Mouse (Mus musculus): Measurements from ENCODE around the gene Fry. TPM values are rescaled to one million over a fixed set of nuclear protein-coding genes. Genes with fewer than 3 reads are reported as not detected.

Gene Fry
- total and polyA plus RNA-seq, 3 experiments = 1.9 to 2.3 TPM; not detected in 1

DNA sequence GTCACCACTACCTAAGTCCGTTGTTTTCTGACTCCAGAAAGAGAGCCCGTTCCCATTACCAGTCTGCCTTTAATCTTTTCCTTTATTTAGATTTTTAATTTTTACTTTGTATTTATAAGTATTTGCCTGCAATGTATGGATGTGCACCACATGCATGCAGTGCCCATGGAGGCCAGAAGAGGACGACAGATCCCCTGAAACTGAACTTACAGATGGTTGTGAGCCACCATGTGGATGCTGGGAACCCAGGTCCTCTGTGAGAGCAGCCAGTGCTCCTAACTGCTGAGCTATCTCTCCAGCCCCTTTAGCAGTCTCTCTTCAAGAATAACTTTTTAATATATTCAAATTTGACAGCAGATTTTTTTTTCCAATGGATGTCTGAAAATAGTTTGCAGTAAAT lies 223.7 kb downstream of the Fry start:
- Histone ChIP-seq H3K9ac (ENCODE audit: control insufficient read depth, low read depth, low read length, poor library complexity, severe bottlenecking) (no peak overlapping the region), H3K4me3 (ENCODE audit: control insufficient read depth in 1 of 2, insufficient read depth in 1 of 2, low read depth in 2 of 2, low read length in 2 of 2) (no peak overlapping the region), H3K9me3 (replicated peaks; ENCODE audit: insufficient read depth, low read length) (no peaks in the 10 kb centered on the region), H3K27me3 (ENCODE audit: control insufficient read depth in 1 of 2, insufficient read depth in 2 of 2, low read length in 2 of 2) (no peaks in the 10 kb centered on the region), H3K4me1 (ENCODE audit: control insufficient read depth in 1 of 2, insufficient read depth in 2 of 2, low read length in 2 of 2) (no peaks in the 10 kb centered on the region), H3K79me2 (ENCODE audit: control insufficient read depth, insufficient read depth, low read length, poor library complexity) (no peaks in the 10 kb centered on the region), H3K36me3 (ENCODE audit: control insufficient read depth in 1 of 2, insufficient read depth in 2 of 2, low read length in 2 of 2) (no peaks in the 10 kb centered on the region), H3K27ac (ENCODE audit: control insufficient read depth, low read depth, low read length) (no peak overlapping the region)
- peak; percentile 8 for DNase-seq (ENCODE audit: low read depth, low spot score)
- TF ChIP-seq EP300 (IDR thresholded peaks at IDR 0.05; ENCODE audit: low read depth in 1 of 2, low read length in 2 of 2) (no peak), JUND (IDR thresholded peaks at IDR 0.05; ENCODE audit: low read depth, low read length) (no peak), KAT2A (conservative IDR thresholded peaks at IDR 0.05; ENCODE audit: low read depth, low read length) (no peak), POLR2A (IDR thresholded peaks at IDR 0.05; ENCODE audit: control insufficient read depth in 1 of 2, insufficient read depth in 1 of 2, low read depth in 1 of 2, low read length in 2 of 2, poor library complexity in 1 of 2) (no peak), GABPA (IDR thresholded peaks at IDR 0.05; ENCODE audit: low read depth, low read length) (no peak), CTCF (IDR thresholded peaks at IDR 0.05 in 2 of 3, conservative IDR thresholded peaks at IDR 0.05 in 1 of 3; ENCODE audit: control insufficient read depth in 1 of 3, insufficient read depth in 1 of 3, low read depth in 2 of 3, low read length in 3 of 3, poor library complexity in 1 of 3, severe bottlenecking in 1 of 3) (peak in 2 of 3 experiments; percentile 13 to 24; a peak in 2 of 6 replicates), SMC3 (IDR thresholded peaks at IDR 0.05; ENCODE audit: low read depth, low read length) (no peak)

- H3K9me3 ChIP-seq (replicated peaks; ENCODE audit: insufficient read depth, low read length) = no peaks in the 10 kb centered on the region
- H3K27me3 ChIP-seq (ENCODE audit: control insufficient read depth in 1 of 2, insufficient read depth in 2 of 2, low read length in 2 of 2) = no peaks in the 10 kb centered on the region
- H3K9ac ChIP-seq (ENCODE audit: control insufficient read depth, low read depth, low read length, poor library complexity, severe bottlenecking) = no peak overlapping the region
- H3K4me3 ChIP-seq (ENCODE audit: control insufficient read depth in 1 of 2, insufficient read depth in 1 of 2, low read depth in 2 of 2, low read length in 2 of 2) = no peak overlapping the region
- no peaks in the 10 kb centered on the region for H3K36me3 ChIP-seq (ENCODE audit: control insufficient read depth in 1 of 2, insufficient read depth in 2 of 2, low read length in 2 of 2)
- no peaks in the 10 kb centered on the region for H3K79me2 ChIP-seq (ENCODE audit: control insufficient read depth, insufficient read depth, low read length, poor library complexity)
- no peaks in the 10 kb centered on the region for H3K4me1 ChIP-seq (ENCODE audit: control insufficient read depth in 1 of 2, insufficient read depth in 2 of 2, low read length in 2 of 2)
- no peak for TF ChIP-seq ETS1 (IDR thresholded peaks at IDR 0.05; ENCODE audit: low read depth, low read length)
- no peak for TF ChIP-seq MYB (IDR thresholded peaks at IDR 0.05; ENCODE audit: low read depth, low read length)
- TF ChIP-seq RCOR1 (IDR thresholded peaks at IDR 0.05; ENCODE audit: low read depth, low read length) = no peak
- TF ChIP-seq ZC3H11A (IDR thresholded peaks at IDR 0.05; ENCODE audit: low read depth, low read length) = no peak
- no peak for TF ChIP-seq SMC3 (IDR thresholded peaks at IDR 0.05; ENCODE audit: low read depth, low read length)
- no peak for TF ChIP-seq ZNF384 (IDR thresholded peaks at IDR 0.05; ENCODE audit: low read depth, low read length)
- no peak for TF ChIP-seq SIN3A (IDR thresholded peaks at IDR 0.05; ENCODE audit: low read length)
- TF ChIP-seq JUND (IDR thresholded peaks at IDR 0.05; ENCODE audit: low read depth, low read length) = no peak
- DNase-seq (ENCODE audit: low read depth, low spot score) = no peak
- H3K27ac ChIP-seq (ENCODE audit: control insufficient read depth, low read depth, low read length) = no peak overlapping the region
These were observed 227.5 kb downstream of the Fry start for GRCm38 (mm10) chr5:150345946-150346345.

- H3K4me3 ChIP-seq (ENCODE audit: control insufficient read depth in 1 of 2, insufficient read depth in 1 of 2, low read depth in 2 of 2, low read length in 2 of 2) = no peak overlapping the region
- H3K79me2 ChIP-seq (ENCODE audit: control insufficient read depth, insufficient read depth, low read length, poor library complexity) = no peaks in the 10 kb centered on the region
- DNase-seq (ENCODE audit: low read depth, low spot score) = no peak
- no peak overlapping the region for H3K9ac ChIP-seq (ENCODE audit: control insufficient read depth, low read depth, low read length, poor library complexity, severe bottlenecking)
- H3K27ac ChIP-seq (ENCODE audit: control insufficient read depth, low read depth, low read length) = no peak overlapping the region
- TF ChIP-seq GATA1 (IDR thresholded peaks at IDR 0.05; ENCODE audit: low read depth, low read length) (no peak), GABPA (IDR thresholded peaks at IDR 0.05; ENCODE audit: low read depth, low read length) (no peak), RAD21 (IDR thresholded peaks at IDR 0.05; ENCODE audit: low read depth, low read length) (no peak), EP300 (IDR thresholded peaks at IDR 0.05; ENCODE audit: low read depth in 1 of 2, low read length in 2 of 2) (no peak), USF2 (IDR thresholded peaks at IDR 0.05; ENCODE audit: borderline replicate concordance in 1 of 2, insufficient read depth in 1 of 2, low read depth in 1 of 2, low read length in 2 of 2) (no peak), TAL1 (IDR thresholded peaks at IDR 0.05; ENCODE audit: low read length) (no peak), ETS1 (IDR thresholded peaks at IDR 0.05; ENCODE audit: low read depth, low read length) (no peak), USF1 (IDR thresholded peaks at IDR 0.05; ENCODE audit: low read depth, low read length) (no peak), POLR2AphosphoS5 (IDR thresholded peaks at IDR 0.05; ENCODE audit: borderline replicate concordance, low read depth, low read length) (no peak), TCF12 (IDR thresholded peaks at IDR 0.05; ENCODE audit: low read depth, low read length) (no peak), ZKSCAN1 (IDR thresholded peaks at IDR 0.05; ENCODE audit: low read depth, low read length) (no peak), E2F4 (IDR thresholded peaks at IDR 0.05; ENCODE audit: borderline replicate concordance, low read depth, low read length) (no peak)
- no peaks in the 10 kb centered on the region for H3K4me1 ChIP-seq (ENCODE audit: control insufficient read depth in 1 of 2, insufficient read depth in 2 of 2, low read length in 2 of 2)
- no peaks in the 10 kb centered on the region for H3K9me3 ChIP-seq (replicated peaks; ENCODE audit: insufficient read depth, low read length)
- H3K27me3 ChIP-seq (ENCODE audit: control insufficient read depth in 1 of 2, insufficient read depth in 2 of 2, low read length in 2 of 2) = no peaks in the 10 kb centered on the region
- H3K36me3 ChIP-seq (ENCODE audit: control insufficient read depth in 1 of 2, insufficient read depth in 2 of 2, low read length in 2 of 2) = no peaks in the 10 kb centered on the region
These were observed 227.9 kb downstream of the Fry start for GRCm38 (mm10) chr5:150346378-150346777.
